Mouse (Mus musculus) frontal cortex, postnatal 25 days (tissue): Measurements from ENCODE around the gene Ccdc30.

ENCODE experiments used
- DNase-seq, 2 experiments: peaks; one replicate each; pipeline ENCODE4 v3.0.0; 2022; ENCODE audit warnings: low spot score in 2 of 2

Ccdc30 gene

GRCm38 (mm10) chr4:119415072-119415753 lies at the start of gene Ccdc30:
Gene Ccdc30 (minus strand): TSS chr4:119415521.
- DNase-seq = peak; percentile 86 to 93

- DNase-seq = no peak
Measured at GRCm38 (mm10) chr4:119463756-119464419, 48.6 kb upstream of the Ccdc30 start.

- no peak for DNase-seq
Measured at GRCm38 (mm10) chr4:119462858-119463755, 47.8 kb upstream of the Ccdc30 start.

- no peak for DNase-seq
Measured at GRCm38 (mm10) chr4:119462457-119462856, 47.1 kb upstream of the Ccdc30 start.

- peak; percentile 53 to 56 for DNase-seq
Measured at GRCm38 (mm10) chr4:119460728-119461141, 45.4 kb upstream of the Ccdc30 start.

- DNase-seq = peak in 1 of 2 experiments; percentile 27
Measured at GRCm38 (mm10) chr4:119460296-119460695, 45.0 kb upstream of the Ccdc30 start.

- no peak for DNase-seq
Measured at GRCm38 (mm10) chr4:119453533-119453932, 38.2 kb upstream of the Ccdc30 start.

GRCm38 (mm10) chr4:119453128-119453527 lies 37.8 kb upstream of the Ccdc30 start:
- DNase-seq = no peak

GRCm38 (mm10) chr4:119450436-119450835 lies 35.1 kb upstream of the Ccdc30 start:
- no peak for DNase-seq

GRCm38 (mm10) chr4:119447786-119448185 lies 32.5 kb upstream of the Ccdc30 start:
- no peak for DNase-seq

GRCm38 (mm10) chr4:119447261-119447660 lies 31.9 kb upstream of the Ccdc30 start:
- DNase-seq = no peak

- DNase-seq = no peak
Measured at GRCm38 (mm10) chr4:119442539-119442938, 27.2 kb upstream of the Ccdc30 start.

GRCm38 (mm10) chr4:119441836-119442235 lies 26.5 kb upstream of the Ccdc30 start:
- no peak for DNase-seq

GRCm38 (mm10) chr4:119437936-119438335 lies 22.6 kb upstream of the Ccdc30 start:
- no peak for DNase-seq

GRCm38 (mm10) chr4:119430678-119431077 lies 15.4 kb upstream of the Ccdc30 start:
- no peak for DNase-seq

GRCm38 (mm10) chr4:119427680-119428079 lies 12.4 kb upstream of the Ccdc30 start:
- DNase-seq = no peak

GRCm38 (mm10) chr4:119425601-119426000 lies 10.3 kb upstream of the Ccdc30 start:
- DNase-seq = no peak

GRCm38 (mm10) chr4:119425077-119425476 lies 9.8 kb upstream of the Ccdc30 start:
- DNase-seq = no peak

GRCm38 (mm10) chr4:119422294-119422964 lies 7.1 kb upstream of the Ccdc30 start, which contains the start of the genes Ppcs and Zmynd12:
Gene Ppcs (minus strand): TSS chr4:119422420.
Gene Zmynd12 (plus strand): TSS chr4:119422814.
- peak; percentile 75 to 77 for DNase-seq

- DNase-seq = no peak
Measured at GRCm38 (mm10) chr4:119421921-119422293, 6.6 kb upstream of the Ccdc30 start.

- no peak for DNase-seq
Measured at GRCm38 (mm10) chr4:119421191-119421590, 5.9 kb upstream of the Ccdc30 start.

- DNase-seq = no peak
Measured at GRCm38 (mm10) chr4:119417894-119418293, 2.6 kb upstream of the Ccdc30 start.
